Mouse (Mus musculus): ENCODE results near the gene Mcl1. TPM values are rescaled to one million over a fixed set of nuclear protein-coding genes. Genes with fewer than 3 reads are reported as not detected.

The Mcl1 gene
- polyA plus RNA-seq (2017; shearing (Covaris generic)), result 491 TPM

GRCm38 (mm10) chr3:95658236-95658867, at the start of gene Mcl1:
Mcl1 (plus strand) TSS chr3:95658788.

GRCm38 (mm10) chr3:95624628-95625503, 33.7 kb upstream of the Mcl1 start, which contains the start of gene Ensa:
Ensa (plus strand) TSS chr3:95624993.

GRCm38 (mm10) chr3:95687524-95688421, 29.2 kb downstream of the Mcl1 start, which contains the start of gene Adamtsl4:
Adamtsl4 (minus strand) TSS chr3:95687917.

Other genes starting within 250 kb of the Mcl1 start
- gene Arnt, start 224.4 kb upstream of the Mcl1 start, polyA plus RNA-seq (2017; shearing (Covaris generic)), result 57.2 TPM
- gene Ctsk, start 159.5 kb upstream of the Mcl1 start, polyA plus RNA-seq (2017; shearing (Covaris generic)), result not detected
- 104 TPM for gene Ctss, start 132.0 kb upstream of the Mcl1 start, polyA plus RNA-seq (2017; shearing (Covaris generic))
- 0.27 TPM for gene Hormad1, start 99.1 kb upstream of the Mcl1 start, polyA plus RNA-seq (2017; shearing (Covaris generic))
- 14.2 TPM for gene Golph3l, start 69.9 kb upstream of the Mcl1 start, polyA plus RNA-seq (2017; shearing (Covaris generic))
- 125 TPM for gene Ensa, start 33.8 kb upstream of the Mcl1 start, polyA plus RNA-seq (2017; shearing (Covaris generic))
- 3.4 TPM for gene Adamtsl4, start 29.1 kb downstream of the Mcl1 start, polyA plus RNA-seq (2017; shearing (Covaris generic))
- gene Ecm1, start 80.8 kb downstream of the Mcl1 start, polyA plus RNA-seq (2017; shearing (Covaris generic)), result 6.8 TPM
- gene Tars2, start 101.4 kb downstream of the Mcl1 start, polyA plus RNA-seq (2017; shearing (Covaris generic)), result 45.4 TPM
- gene Rprd2, start 160.1 kb downstream of the Mcl1 start, polyA plus RNA-seq (2017; shearing (Covaris generic)), result 43.6 TPM
- gene Prpf3, start 197.1 kb downstream of the Mcl1 start, polyA plus RNA-seq (2017; shearing (Covaris generic)), result 40.3 TPM
- gene Mrps21, start 212.7 kb downstream of the Mcl1 start, polyA plus RNA-seq (2017; shearing (Covaris generic)), result 120 TPM
- gene Ciart, start 223.5 kb downstream of the Mcl1 start, polyA plus RNA-seq (2017; shearing (Covaris generic)), result 11.1 TPM
- gene BC028528, start 233.2 kb downstream of the Mcl1 start, polyA plus RNA-seq (2017; shearing (Covaris generic)), result not detected
- 34.3 TPM for gene Aph1a, start 235.2 kb downstream of the Mcl1 start, polyA plus RNA-seq (2017; shearing (Covaris generic))
- not detected for gene Car14, start 245.9 kb downstream of the Mcl1 start, polyA plus RNA-seq (2017; shearing (Covaris generic))

Data from effector memory CD4-positive, alpha-beta T cell, adult 7 months (primary cell).